Mouse (Mus musculus) myocyte (in vitro differentiated cells): Measurements from ENCODE around the gene Hspa1l.

Experiments
- CEBPB ChIP-seq: IDR thresholded peaks from 2 replicates; pipeline ENCODE4 v1.6.1; 2011; ENCODE audit warnings: mild to moderate bottlenecking, moderate library complexity; ENCODE audit not compliant: poor library complexity, insufficient read depth, severe bottlenecking
- E2F4 ChIP-seq: IDR thresholded peaks from one replicate; pipeline ENCODE4 v1.6.1; 2011; ENCODE audit warnings: mild to moderate bottlenecking, control low read depth, moderate library complexity; ENCODE audit not compliant: insufficient read depth
- MAX ChIP-seq: IDR thresholded peaks from one replicate; pipeline ENCODE4 v1.6.1; 2011; ENCODE audit warnings: low read depth, mild to moderate bottlenecking, control low read depth
- MYOD1 ChIP-seq, 3 experiments: IDR thresholded peaks; one replicate each; pipeline ENCODE4 v1.6.1; 2011; ENCODE audit warnings: control low read depth in 2 of 3, low read depth in 2 of 3, mild to moderate bottlenecking in 2 of 3, moderate library complexity in 1 of 3; ENCODE audit not compliant: insufficient read length in 2 of 3, control insufficient read depth in 1 of 3
- MYOG ChIP-seq, 3 experiments: IDR thresholded peaks; one replicate each; pipeline ENCODE4 v1.6.1; 2011; ENCODE audit warnings: control low read depth in 2 of 3, low read depth in 2 of 3, mild to moderate bottlenecking in 2 of 3; ENCODE audit not compliant: insufficient read length in 2 of 3, control insufficient read depth in 1 of 3, insufficient read depth in 1 of 3
- POLR2A ChIP-seq: IDR thresholded peaks from one replicate; pipeline ENCODE4 v1.6.1; 2011; ENCODE audit warnings: low read depth, mild to moderate bottlenecking, control low read depth, moderate library complexity; ENCODE audit not compliant: insufficient read length
- POLR2AphosphoS2 ChIP-seq: IDR thresholded peaks from one replicate; pipeline ENCODE4 v1.6.1; 2011; ENCODE audit warnings: low read depth, control low read depth; ENCODE audit not compliant: insufficient read length
- REST ChIP-seq: IDR thresholded peaks from one replicate; pipeline ENCODE4 v1.6.1; 2011; ENCODE audit warnings: mild to moderate bottlenecking, control low read depth, moderate library complexity; ENCODE audit not compliant: insufficient read depth, insufficient read length
- SRF ChIP-seq: IDR thresholded peaks from one replicate; pipeline ENCODE4 v1.6.1; 2011; ENCODE audit warnings: low read depth; ENCODE audit not compliant: control insufficient read depth, insufficient read length
- TCF12 ChIP-seq: IDR thresholded peaks from one replicate; pipeline ENCODE4 v1.6.1; 2011; ENCODE audit warnings: mild to moderate bottlenecking, control low read depth; ENCODE audit not compliant: poor library complexity, insufficient read depth, severe bottlenecking
- TCF3 ChIP-seq: IDR thresholded peaks from one replicate; pipeline ENCODE4 v1.6.1; 2011; ENCODE audit warnings: low read depth, control low read depth; ENCODE audit not compliant: insufficient read length
- USF1 ChIP-seq: IDR thresholded peaks from one replicate; pipeline ENCODE4 v1.6.1; 2011; ENCODE audit warnings: low read depth, mild to moderate bottlenecking, control low read depth, moderate library complexity

DNA sequence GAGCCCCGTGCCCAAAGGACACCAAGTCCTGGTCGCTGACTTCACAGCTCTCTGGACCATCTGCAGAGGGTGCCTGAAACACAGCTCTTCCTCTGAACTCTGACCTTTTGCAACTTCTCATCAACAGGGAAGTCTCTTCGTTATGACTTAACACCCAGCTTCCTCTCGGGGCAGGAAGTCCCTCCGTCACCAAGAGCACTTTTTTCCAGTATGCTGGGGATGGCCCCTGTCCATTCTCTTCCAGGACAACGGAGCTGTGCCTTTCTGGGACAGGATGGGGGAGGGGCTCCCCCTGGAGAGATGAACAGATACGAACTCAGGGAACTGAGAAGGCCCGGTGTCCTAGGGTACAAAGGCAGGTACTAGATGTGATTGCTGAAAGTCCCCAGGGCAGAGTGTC lies 37.7 kb upstream of the Hspa1l start:
- no peak for TF ChIP-seq MYOD1 (IDR thresholded peaks at IDR 0.05; ENCODE audit: control insufficient read depth in 1 of 3, insufficient read length in 2 of 3, low read depth in 2 of 3)
- no peak for TF ChIP-seq E2F4
- no peak for TF ChIP-seq USF1
- TF ChIP-seq MYOG (IDR thresholded peaks at IDR 0.05; ENCODE audit: control insufficient read depth in 1 of 3, insufficient read depth in 1 of 3, insufficient read length in 2 of 3, low read depth in 2 of 3): no peak
- no peak for TF ChIP-seq POLR2A
- TF ChIP-seq TCF12: no peak
- no peak for TF ChIP-seq CEBPB
- no peak for TF ChIP-seq TCF3
- no peak for TF ChIP-seq MAX
- no peak for TF ChIP-seq POLR2AphosphoS2
- TF ChIP-seq REST: no peak
- TF ChIP-seq SRF: no peak
